Mouse (Mus musculus): ENCODE measurements around the gene Nosip. TPM values are rescaled to one million over a fixed set of nuclear protein-coding genes. Genes with fewer than 3 reads are reported as not detected.
"Not testable (repeated sequence)": the region's sequence is repeated elsewhere in the genome, so short reads cannot be mapped to it uniquely, and the experiment has no call there.

Nosip gene
- total RNA-seq (2021): 10 to 100 TPM; 35.9 to 40.5 TPM
- long read RNA-seq, experiment 1, transcript Nosip-201 (9 exons, 1,814 nt): major isoform, 18 of 32 reads
- long read RNA-seq, experiment 1, partial matches to known transcripts: 0 of 32 reads
- long read RNA-seq, experiment 1, other reads (novel, unspliced or antisense): 13 of 32 reads
- long read RNA-seq, experiment 2, transcript Nosip-201 (9 exons, 1,814 nt): major isoform, 29 of 34 reads
- long read RNA-seq, experiment 2, partial matches to known transcripts: 0 of 34 reads
- long read RNA-seq, experiment 2, other reads (novel, unspliced or antisense): 4 of 34 reads

GRCm38 (mm10) chr7:45062239-45062835 lies at the start of gene Nosip, which contains the start of gene Prrg2:
Gene Nosip, plus strand, starts transcription at chr7:45062429.
Gene Prrg2, minus strand, starts transcription at chr7:45062677.
- peak; percentile 85 for DNase-seq

GRCm38 (mm10) chr7:45012824-45013223 lies 49.4 kb upstream of the Nosip start:
- DNase-seq: no peak

- DNase-seq: no peak
These were observed 48.7 kb upstream of the Nosip start for GRCm38 (mm10) chr7:45013366-45014095.

- DNase-seq: no peak
These were observed 48.2 kb upstream of the Nosip start for GRCm38 (mm10) chr7:45014096-45014451.

GRCm38 (mm10) chr7:45015344-45015956 lies 46.8 kb upstream of the Nosip start:
- no peak for DNase-seq

GRCm38 (mm10) chr7:45015957-45016612 lies 46.1 kb upstream of the Nosip start, which contains the start of gene Scaf1:
Gene Scaf1, minus strand, starts transcription at chr7:45016363.
- DNase-seq: peak; percentile 98

GRCm38 (mm10) chr7:45016761-45017160 lies 45.5 kb upstream of the Nosip start:
- no peak for DNase-seq

- DNase-seq: peak; percentile 85
These were observed 44.8 kb upstream of the Nosip start, which contains the start of gene Rras for GRCm38 (mm10) chr7:45017242-45018061. Gene Rras, plus strand, starts transcription at chr7:45017961.

- DNase-seq: peak; percentile 47
These were observed 43.1 kb upstream of the Nosip start for GRCm38 (mm10) chr7:45019031-45019571.

GRCm38 (mm10) chr7:45020225-45020624 lies 42.0 kb upstream of the Nosip start:
- DNase-seq: no peak

- DNase-seq: not testable (repeated sequence)
These were observed 38.5 kb upstream of the Nosip start for GRCm38 (mm10) chr7:45023711-45024110.

- no peak for DNase-seq
These were observed 37.7 kb upstream of the Nosip start for GRCm38 (mm10) chr7:45024281-45025248.

- no peak for DNase-seq
These were observed 36.5 kb upstream of the Nosip start for GRCm38 (mm10) chr7:45025601-45026220.

- DNase-seq: no peak
These were observed 36.0 kb upstream of the Nosip start for GRCm38 (mm10) chr7:45026256-45026655.

- no peak for DNase-seq
These were observed 34.5 kb upstream of the Nosip start for GRCm38 (mm10) chr7:45027761-45028160.

- DNase-seq: no peak
These were observed 33.9 kb upstream of the Nosip start for GRCm38 (mm10) chr7:45028351-45028750.

GRCm38 (mm10) chr7:45029995-45030394 lies 32.2 kb upstream of the Nosip start:
- DNase-seq: no peak

- no peak for DNase-seq
These were observed 31.4 kb upstream of the Nosip start for GRCm38 (mm10) chr7:45030857-45031256.

GRCm38 (mm10) chr7:45033722-45034359 lies 28.4 kb upstream of the Nosip start:
- DNase-seq: no peak

Measured in gastrocnemius, postnatal 10 days (tissue).